Comparison of ENCODE assay signal across 13 mouse cellular contexts in the genomic region with DNA sequence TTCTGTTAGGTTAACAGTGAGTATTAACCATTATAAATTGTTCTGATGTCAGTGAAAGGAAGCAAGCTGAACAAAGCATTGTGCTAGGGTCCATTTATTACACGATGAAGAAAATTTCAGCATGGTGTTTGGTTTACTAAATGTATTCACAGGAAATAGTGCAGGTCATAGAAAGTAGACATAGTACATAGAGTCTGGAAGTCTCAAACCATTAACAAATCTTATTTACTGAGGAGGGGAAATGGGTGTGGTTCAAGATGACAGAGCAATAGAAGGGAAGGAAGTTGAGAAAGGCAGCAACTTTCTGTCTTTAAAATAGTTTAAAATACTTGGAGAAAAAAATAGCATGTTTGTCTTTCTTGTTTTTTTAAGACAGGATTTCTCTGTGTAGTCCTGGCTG. TPM values are rescaled to one million over a fixed set of nuclear protein-coding genes. Genes with fewer than 3 reads are reported as not detected.
DNase-seq lines count a peak whose midpoint lies in the region; ATAC-seq and TF ChIP-seq lines count a peak whose summit lies in the region.
"Had no signal": no experiment of that assay in that cellular context is flagged by ENCODE, and none has a peak within 500 bp of the region (broad histone marks: within the 10 kb centered on the region; RNA-seq: fewer than 3 reads in every experiment).

No protein-coding gene starts in this region.

- no peak overlapping the region for H3K4me3 ChIP-seq in lung, embryonic 15.5 days
- H3K4me3 ChIP-seq in G1E (ENCODE audit: low read depth, low read length) = no peak overlapping the region
- H3K4me3 ChIP-seq: erythroblast, embryonic 14.5 days had no signal

- DNase-seq in heart, adult 8-10 months (ENCODE audit: low spot score) = peak; percentile 28
- no peak for DNase-seq in heart, postnatal 4 days
- DNase-seq in lung, adult 18-20 months = no peak
- DNase-seq in G1E (ENCODE audit: low spot score) = no peak
- DNase-seq in natural killer cell, adult 2 months (ENCODE audit: low spot score in 2 of 2) = no peak
- DNase-seq in T-cell, adult 2 months (ENCODE audit: low spot score) = no peak
- DNase-seq: cerebellum, adult 9-10 months; heart, postnatal 10 days; right cerebral cortex, adult 18-20 months had no signal

- H3K27ac ChIP-seq in lung, embryonic 15.5 days = peak overlapping the region; percentile 38; the same call in 1 of the 2 replicates
- H3K27ac ChIP-seq: hindbrain, postnatal 0 days had no signal

- no peak for TF ChIP-seq CTCF in G1E (IDR thresholded peaks at IDR 0.05; ENCODE audit: low read depth, low read length)

- 71% methylated on average over 1 of the region's 1 CpGs for WGBS in lung, embryonic 15.5 days

- 0 out of 2 replicates have a peak, but pooled peaks cover 5% of the 10 kb centered on the region for H3K4me1 ChIP-seq in lung, embryonic 15.5 days
- H3K4me1 ChIP-seq in G1E (ENCODE audit: insufficient read depth, low read depth, low read length) = peaks cover 60% of the 10 kb centered on the region

- no peak overlapping the region for H3K9ac ChIP-seq in lung, embryonic 15.5 days

- no peaks in the 10 kb centered on the region for H3K27me3 ChIP-seq in lung, embryonic 15.5 days
- H3K27me3 ChIP-seq in G1E (ENCODE audit: insufficient read depth, low read length) = no peaks in the 10 kb centered on the region

- H3K4me2 ChIP-seq in lung, embryonic 15.5 days = no peak overlapping the region

- ATAC-seq in lung, embryonic 15.5 days (ENCODE audit: borderline replicate concordance, extremely low read depth, low FRiP score, low TSS enrichment) = no peak
- ATAC-seq in G1E (ENCODE audit: extremely low read depth, insufficient number of reproducible peaks, low FRiP score, poor library complexity, severe bottlenecking) = peak; percentile 31; the same call in 1 of the 2 replicates
- peak; percentile 82 for ATAC-seq in inflammation-experienced regulatory T-cells, adult 6 months
- ATAC-seq: hindbrain, postnatal 0 days had no signal

- H3K9me3 ChIP-seq in lung, embryonic 15.5 days = no peaks in the 10 kb centered on the region
- no peaks in the 10 kb centered on the region for H3K9me3 ChIP-seq in G1E (replicated peaks)

- H3K36me3 ChIP-seq in lung, embryonic 15.5 days = no peaks in the 10 kb centered on the region
- H3K36me3 ChIP-seq in G1E (replicated peaks) = peaks cover 47% of the 10 kb centered on the region

RNA-seq across cellular contexts. Expression of gene Fam117b, which starts 10.4 kb away (rescaled TPM):
- 10 to 100 TPM; 12.8 to 16.0 (median 15.8) TPM for total RNA-seq in heart, adult 8-10 months (2022)
- 10 to 100 TPM; 12.1 to 13.1 TPM for total RNA-seq in heart, postnatal 4 days (2021)
- polyA plus RNA-seq in lung, embryonic 15.5 days (2015; fragmentation: Nextera tagmentation; extraction: Ambion mirVana) = 10.8 and 13.1 TPM in 2 replicates
- 119 and 126 TPM in 2 replicates for total RNA-seq in G1E (2014; fragmentation: Nextera tagmentation)
- total RNA-seq in G1E (2017) = 73.9 and 84.8 TPM in 2 replicates
- polyA plus RNA-seq in G1E (2012) = 62.7 and 71.4 TPM in 2 replicates
- polyA plus RNA-seq in inflammation-experienced regulatory T-cells, adult 6 months (2017; shearing (Covaris generic)) = 10 to 100 TPM; 14.7 to 26.3 (median 15.4) TPM

Comparison
In these comparisons a context has a peak if more than half of its experiments do, and no peak if none do; other contexts are left out.
1. RNA of gene Fam117b, which starts 10.4 kb away (total RNA-seq): 73.9 to 126 TPM in G1E; 12.8 to 16.0 TPM in heart, adult 8-10 months and 12.1 to 13.1 TPM in heart, postnatal 4 days; every median in the first group is over 4 times any median in the second.